Mouse (Mus musculus) bone marrow macrophage, adult 2 months (primary cell): ENCODE measurements around the gene Ubap2. TPM values are rescaled to one million over a fixed set of nuclear protein-coding genes. Genes with fewer than 3 reads are reported as not detected.

Experiments
- H3K27ac ChIP-seq: 2 replicates; pipeline ENCODE4 v1.5.1; 2012; ENCODE audit warnings: low read depth, low read length; ENCODE audit not compliant: insufficient read depth
- H3K4me1 ChIP-seq: 2 replicates; pipeline ENCODE4 v1.6.1; 2012; ENCODE audit warnings: low read length; ENCODE audit not compliant: control insufficient read depth, insufficient read depth
- H3K4me3 ChIP-seq: 2 replicates; pipeline ENCODE4 v1.5.1; 2012; ENCODE audit warnings: mild to moderate bottlenecking, low read length, moderate library complexity; ENCODE audit not compliant: insufficient read depth
- CTCF ChIP-seq: IDR thresholded peaks from 2 replicates; pipeline ENCODE4 v1.5.1; 2012; ENCODE audit warnings: low read depth, mild to moderate bottlenecking, low read length, moderate library complexity
- POLR2A ChIP-seq: IDR thresholded peaks from 2 replicates; pipeline ENCODE4 v1.6.1; 2012; ENCODE audit warnings: mild to moderate bottlenecking, low read depth, low read length, borderline replicate concordance
- polyA plus RNA-seq: library from polyadenylated mRNA; stranded (reverse); fragments of >200 nt; gene quantifications from 2 replicates; pipeline ENCODE4 v1.2.4, GENCODE M21; 2012; ENCODE audit not compliant: missing spikeins, insufficient read depth, insufficient read length

Ubap2 gene
- polyA plus RNA-seq, 1 experiment = 37.2 TPM

DNA sequence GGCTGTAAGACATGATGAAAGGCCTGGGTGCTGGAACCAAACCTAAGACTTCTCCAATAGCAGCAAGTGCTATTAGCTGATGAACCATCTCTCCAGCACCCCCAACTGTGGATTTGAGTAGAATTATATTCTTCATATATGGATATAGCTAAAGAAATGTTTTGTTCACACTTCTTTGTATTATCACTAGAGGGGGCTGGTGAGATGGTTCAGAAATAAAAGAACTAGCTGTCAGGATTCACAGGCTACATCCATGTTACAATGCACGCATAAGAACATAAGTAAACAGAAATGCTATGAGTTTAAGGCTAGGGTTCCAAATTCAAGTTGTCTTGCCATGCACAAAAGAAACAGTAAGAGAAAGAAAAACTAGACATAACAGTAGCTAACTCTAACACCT is 49.5 kb downstream of the Ubap2 start:
- H3K4me3 ChIP-seq = no peak overlapping the region
- no peaks in the 10 kb centered on the region for H3K4me1 ChIP-seq
- no peak overlapping the region for H3K27ac ChIP-seq
- no peak for TF ChIP-seq CTCF
- no peak for TF ChIP-seq POLR2A

DNA sequence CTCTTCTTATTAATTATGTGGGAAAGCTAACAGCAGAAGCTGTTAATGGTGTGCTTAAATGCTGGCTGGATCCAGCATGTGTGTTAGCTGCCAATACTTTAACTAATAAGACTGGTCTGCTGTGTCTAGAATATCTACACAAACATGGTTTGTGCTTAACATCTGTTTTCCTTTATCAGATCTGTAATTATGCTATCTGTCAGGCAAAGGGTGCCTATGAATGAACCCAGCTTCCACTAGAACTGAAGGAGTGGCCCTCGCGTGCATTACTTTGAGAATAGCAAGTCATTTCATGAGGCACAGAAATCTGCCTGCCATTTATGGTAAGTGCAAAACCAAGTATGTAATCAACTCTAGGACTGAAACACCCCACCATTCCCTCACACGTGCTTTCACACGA is 66.9 kb downstream of the Ubap2 start:
- no peak overlapping the region for H3K4me3 ChIP-seq
- H3K27ac ChIP-seq = no peak overlapping the region
- H3K4me1 ChIP-seq = no peaks in the 10 kb centered on the region
- TF ChIP-seq CTCF (no peak), POLR2A (no peak)

DNA sequence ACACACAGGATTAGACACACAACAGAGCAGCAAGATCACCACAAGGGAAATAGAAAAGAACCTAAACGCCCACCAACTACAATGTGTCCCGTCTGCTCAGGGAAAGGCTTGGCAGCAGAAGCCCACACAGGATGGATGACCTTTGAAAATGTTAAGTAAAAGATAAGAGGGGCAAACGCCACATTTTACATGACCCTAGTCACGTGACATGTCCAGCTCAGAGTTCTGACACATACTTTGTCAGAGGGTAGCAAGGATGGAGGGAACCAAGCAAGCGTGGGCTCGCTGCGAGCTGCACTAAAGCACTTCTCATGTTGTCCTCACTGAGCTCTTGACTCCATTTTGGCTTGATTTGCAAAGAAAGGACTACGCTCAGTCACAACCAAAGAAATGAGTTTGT is 69.2 kb downstream of the Ubap2 start:
- Histone ChIP-seq H3K27ac (no peak overlapping the region), H3K4me3 (no peak overlapping the region), H3K4me1 (no peaks in the 10 kb centered on the region)
- TF ChIP-seq POLR2A = no peak
- TF ChIP-seq CTCF = no peak

- Histone ChIP-seq H3K4me3 (no peak overlapping the region), H3K4me1 (no peaks in the 10 kb centered on the region), H3K27ac (no peak overlapping the region)
- no peak for TF ChIP-seq POLR2A
- no peak for TF ChIP-seq CTCF
Measured at GRCm38 (mm10) chr4:41202135-41202534, 72.8 kb downstream of the Ubap2 start.

GRCm38 (mm10) chr4:41196861-41197610 is 77.9 kb downstream of the Ubap2 start:
- no peak overlapping the region for H3K27ac ChIP-seq
- TF ChIP-seq POLR2A (no peak), CTCF (no peak)
- no peak overlapping the region for H3K4me3 ChIP-seq

DNA sequence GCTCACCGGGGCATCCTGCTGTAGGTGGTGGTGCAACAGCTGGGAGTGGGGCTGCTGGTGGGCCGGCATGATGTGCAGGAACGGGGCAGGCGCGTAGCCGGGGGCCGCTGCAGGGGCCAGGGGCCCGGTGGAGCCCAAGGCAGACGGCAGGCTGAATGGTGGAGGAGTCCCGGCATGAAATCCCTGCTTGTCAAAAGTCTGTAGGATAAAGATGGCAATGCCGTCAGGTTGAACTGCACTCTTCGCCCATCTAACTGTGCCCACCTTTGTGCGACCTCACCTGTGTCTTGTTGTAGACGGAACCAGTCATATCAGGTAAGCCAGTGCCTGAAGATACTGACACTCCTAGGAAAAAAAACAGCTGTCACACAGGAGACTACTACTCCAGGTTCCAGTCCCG is 79.6 kb downstream of the Ubap2 start:
- Histone ChIP-seq H3K4me1 (peaks cover 7% of the 10 kb centered on the region), H3K27ac (no peak overlapping the region), H3K4me3 (no peak overlapping the region)
- TF ChIP-seq POLR2A (no peak), CTCF (no peak)

More at GRCm38 (mm10) chr4:41196861-41197610, 77.9 kb downstream of the Ubap2 start:
- peaks cover 7% of the 10 kb centered on the region for H3K4me1 ChIP-seq

GRCm38 (mm10) chr4:41192544-41193512 is 82.1 kb downstream of the Ubap2 start:
- no peak overlapping the region for H3K27ac ChIP-seq
- no peak overlapping the region for H3K4me3 ChIP-seq
- H3K4me1 ChIP-seq = peaks cover 7% of the 10 kb centered on the region
- TF ChIP-seq CTCF (no peak), POLR2A (no peak)

GRCm38 (mm10) chr4:41189809-41190208 is 85.1 kb downstream of the Ubap2 start:
- no peak for TF ChIP-seq CTCF
- TF ChIP-seq POLR2A = no peak
- Histone ChIP-seq H3K4me1 (peaks cover 14% of the 10 kb centered on the region), H3K4me3 (no peak overlapping the region), H3K27ac (no peak overlapping the region)

DNA sequence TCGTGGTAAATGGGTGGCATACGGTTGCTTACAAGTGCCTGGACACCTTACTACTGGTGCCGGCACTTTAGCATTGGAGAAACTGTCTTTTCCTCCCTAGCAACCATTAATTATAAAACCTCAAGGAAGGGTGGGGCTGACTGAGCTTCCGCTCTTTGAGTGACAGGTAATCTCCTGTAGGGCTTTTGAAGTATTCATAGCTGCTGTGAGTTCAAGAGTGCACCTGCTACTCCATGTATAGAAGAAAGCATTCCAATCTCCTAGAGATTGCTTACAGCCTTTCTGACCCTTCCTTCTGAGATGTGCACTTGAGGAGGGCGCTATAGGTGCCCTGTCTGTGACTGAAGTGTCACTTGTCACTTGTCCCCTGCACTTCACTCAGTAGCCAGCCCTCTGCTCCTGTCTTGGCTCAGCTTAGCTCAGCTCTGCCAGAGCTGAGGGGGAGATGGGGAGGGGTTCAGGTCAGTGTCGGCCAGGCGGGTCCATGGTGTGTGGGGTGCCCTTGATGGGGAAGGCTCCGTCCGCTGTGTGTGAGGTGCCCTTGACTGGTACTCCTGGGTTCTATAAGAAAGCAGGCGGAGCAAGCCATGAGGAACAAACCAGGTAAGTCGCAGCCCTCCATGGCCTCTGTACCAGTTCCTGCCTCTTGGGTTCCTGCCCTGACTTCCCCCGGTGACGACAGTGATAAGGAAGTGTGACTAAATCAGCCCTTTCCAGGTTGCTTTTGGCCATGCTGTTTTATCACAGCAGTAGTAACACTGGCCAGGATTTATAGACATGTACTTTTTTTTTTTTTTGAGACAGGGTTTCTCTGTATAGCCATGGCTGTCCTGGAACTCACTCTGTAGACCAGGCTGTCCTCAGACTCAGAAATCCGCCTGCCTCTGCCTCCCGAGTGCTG is 94.9 kb downstream of the Ubap2 start:
- Histone ChIP-seq H3K27ac (no peak overlapping the region), H3K4me1 (no peaks in the 10 kb centered on the region), H3K4me3 (no peak overlapping the region)
- TF ChIP-seq CTCF (no peak), POLR2A (no peak)
